Mouse (Mus musculus) leukemia stem cell, adult 10-12 weeks (primary cell): ENCODE data around the gene Chrna1. TPM values are rescaled to one million over a fixed set of nuclear protein-coding genes. Genes with fewer than 3 reads are reported as not detected.

Source experiments
- polyA plus RNA-seq: library from polyadenylated mRNA; stranded (reverse); fragments of >175 nt; gene quantifications from 2 replicates; pipeline ENCODE4 v1.2.3, GENCODE M21; 2012; ENCODE audit warnings: low replicate concordance

Gene Chrna1
- polyA plus RNA-seq, result not detected in 2 replicates

DNA sequence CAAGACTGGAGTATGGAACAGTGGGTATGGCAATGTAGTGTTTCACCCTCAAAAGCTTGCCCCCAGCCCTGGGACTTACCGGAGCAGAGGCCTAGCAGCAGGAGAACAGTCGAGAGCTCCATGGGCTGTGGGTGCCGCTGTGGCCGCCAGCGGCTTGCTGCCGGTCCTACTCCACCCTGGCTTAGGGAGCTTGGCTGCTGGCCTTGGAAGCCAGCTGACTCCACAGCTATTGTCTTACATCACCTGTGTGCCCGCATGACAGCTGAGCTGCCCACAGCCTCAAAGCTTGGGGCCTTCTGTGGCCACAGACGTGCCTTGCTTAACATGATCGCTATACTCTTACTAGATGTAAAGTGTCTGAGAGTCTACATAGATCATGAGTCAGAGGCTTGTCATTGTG lies at the start of gene Chrna1:
Gene Chrna1 (minus strand): TSS at position 173 of the 400 bp plus-strand sequence.

DNA sequence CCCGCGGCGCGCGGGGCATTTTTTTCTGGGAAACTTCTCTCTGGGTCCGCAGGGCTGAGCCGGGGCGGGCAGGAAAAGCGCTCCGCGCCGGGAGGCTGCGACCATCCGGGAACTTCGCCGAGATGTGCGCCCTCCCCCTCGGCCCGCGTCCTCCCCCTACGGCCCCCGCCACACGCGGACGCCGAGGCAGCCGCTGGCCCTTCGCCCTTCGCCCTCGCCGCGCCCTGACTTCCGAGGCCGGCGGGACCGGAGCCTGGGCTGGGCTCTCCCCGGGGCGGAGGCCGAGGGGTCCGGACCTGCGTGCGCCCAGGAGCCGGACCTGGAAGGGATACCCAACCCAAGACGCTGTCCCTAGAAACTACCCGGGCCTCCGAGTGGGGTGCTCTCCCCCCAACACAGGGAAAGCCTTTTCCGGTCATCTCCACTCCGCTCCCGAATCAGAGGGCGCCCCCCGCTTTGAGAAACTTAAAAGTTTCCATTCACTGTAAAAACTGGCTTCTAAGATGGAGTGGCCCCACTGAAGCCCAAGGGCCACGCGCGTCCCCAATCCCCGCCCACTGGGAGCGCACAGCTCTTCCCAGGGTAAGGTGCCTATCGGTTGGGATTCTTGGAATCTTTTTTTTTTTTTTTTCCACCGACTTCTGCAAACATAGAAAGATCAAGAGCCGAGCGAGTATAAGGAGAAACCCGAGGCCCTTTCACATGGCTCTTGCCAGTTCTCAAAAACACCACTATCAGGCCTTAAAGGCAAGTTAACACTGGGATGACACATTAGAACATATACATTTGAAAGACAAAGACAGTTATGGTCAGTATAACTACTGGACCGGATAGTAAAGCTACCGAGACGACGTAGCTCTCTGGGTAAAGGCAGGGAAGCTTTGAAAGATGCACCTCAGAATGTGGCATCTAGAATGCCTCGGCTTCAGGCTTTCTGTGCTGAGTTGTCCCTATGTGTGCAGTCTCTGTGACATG lies 50.5 kb downstream of the Chrna1 start, which contains the start of gene Wipf1:
Gene Wipf1 (minus strand): TSS at position 379 of the 975 bp plus-strand sequence.

Other genes starting within 250 kb of the Chrna1 start
- gene Gpr155, start 193.8 kb downstream of the Chrna1 start, polyA plus RNA-seq, result 1.3 and 4.1 TPM in 2 replicates
- 223 and 501 TPM in 2 replicates for gene Wipf1, start 50.6 kb downstream of the Chrna1 start, polyA plus RNA-seq
- gene Chn1, start 195.0 kb upstream of the Chrna1 start, polyA plus RNA-seq, result 0.20 and 0.21 TPM in 2 replicates